Mouse (Mus musculus) forebrain, embryonic 13.5 days (tissue): ENCODE measurements around the gene Sorbs2. TPM values are rescaled to one million over a fixed set of nuclear protein-coding genes. Genes with fewer than 3 reads are reported as not detected.

Source experiments
- ATAC-seq: fragments of 200-750 bp; cut with Nextera tagmentation; 2 replicates; pipeline ENCODE4 v1.8.0; 2017
- H3K27ac ChIP-seq: fragments of 300-500 bp; sonication (generic); 2 replicates; pipeline ENCODE4 v1.5.1; 2015; ENCODE audit warnings: inconsistent platforms, mild to moderate bottlenecking, moderate library complexity
- H3K27me3 ChIP-seq: fragments of 300-500 bp; sonication (generic); 2 replicates; pipeline ENCODE4 v1.6.1; 2015; ENCODE audit warnings: mild to moderate bottlenecking, inconsistent platforms
- H3K36me3 ChIP-seq: fragments of 300-500 bp; sonication (generic); 2 replicates; pipeline ENCODE4 v1.6.1; 2015; ENCODE audit warnings: mild to moderate bottlenecking, inconsistent platforms; ENCODE audit not compliant: poor library complexity, severe bottlenecking
- H3K4me1 ChIP-seq: fragments of 300-500 bp; sonication (generic); 2 replicates; pipeline ENCODE4 v1.6.1; 2015; ENCODE audit warnings: inconsistent platforms
- H3K4me2 ChIP-seq: fragments of 300-500 bp; sonication (generic); 2 replicates; pipeline ENCODE4 v1.6.1; 2015; ENCODE audit warnings: inconsistent platforms, mild to moderate bottlenecking, moderate library complexity
- H3K4me3 ChIP-seq: fragments of 300-500 bp; sonication (generic); 2 replicates; pipeline ENCODE4 v1.5.1; 2015; ENCODE audit warnings: mild to moderate bottlenecking, inconsistent platforms
- H3K9ac ChIP-seq: fragments of 300-500 bp; sonication (generic); 2 replicates; pipeline ENCODE4 v1.6.1; 2015; ENCODE audit warnings: mild to moderate bottlenecking, inconsistent platforms
- H3K9me3 ChIP-seq: fragments of 300-500 bp; sonication (generic); replicated peaks from 2 replicates; pipeline ENCODE4 v1.6.1; 2016; ENCODE audit warnings: inconsistent platforms
- WGBS: fragments of 180-500 bp; shearing (Covaris S2); methylation state at CpG from one replicate; pipeline ENCODE4 v1.1.7; 2015; 5-methylcytosine and 5-hydroxymethylcytosine counted together
- polyA plus RNA-seq: library from polyadenylated mRNA; unstranded; fragments of >200 nt; fragmentation: Nextera tagmentation; extraction: Ambion mirVana; gene quantifications from 2 replicates; pipeline ENCODE4 v1.2.1, GENCODE M21; 2015

The Sorbs2 gene
- polyA plus RNA-seq, 1 experiment from 2014 or later = 107 TPM

GRCm38 (mm10) chr8:45737266-45737665 is 229.7 kb downstream of the Sorbs2 start:
- Histone ChIP-seq H3K36me3 (peaks cover 7% of the 10 kb centered on the region; the same call in 1 of the 2 replicates), H3K27ac (no peak overlapping the region), H3K4me2 (no peak overlapping the region), H3K4me1 (peaks cover 8% of the 10 kb centered on the region), H3K27me3 (no peaks in the 10 kb centered on the region), H3K9ac (no peak overlapping the region), H3K4me3 (no peak overlapping the region), H3K9me3 (no peaks in the 10 kb centered on the region)
- no peak for ATAC-seq
- WGBS = 96% methylated on average over 2 of the region's 2 CpGs

GRCm38 (mm10) chr8:45743326-45743725 is 235.7 kb downstream of the Sorbs2 start:
- Histone ChIP-seq H3K36me3 (peaks cover 17% of the 10 kb centered on the region; the same call in 1 of the 2 replicates), H3K27ac (no peak overlapping the region), H3K27me3 (no peaks in the 10 kb centered on the region), H3K4me2 (no peak overlapping the region), H3K4me3 (no peak overlapping the region), H3K9ac (no peak overlapping the region), H3K4me1 (no peaks in the 10 kb centered on the region), H3K9me3 (no peaks in the 10 kb centered on the region)
- ATAC-seq = no peak
- WGBS = 88% methylated on average over 2 of the region's 2 CpGs

- Histone ChIP-seq H3K27ac (no peak overlapping the region), H3K9ac (no peak overlapping the region), H3K4me3 (no peak overlapping the region), H3K9me3 (no peaks in the 10 kb centered on the region), H3K36me3 (peaks cover 20% of the 10 kb centered on the region; the same call in 1 of the 2 replicates), H3K27me3 (no peaks in the 10 kb centered on the region), H3K4me1 (no peaks in the 10 kb centered on the region), H3K4me2 (no peak overlapping the region)
- no peak for ATAC-seq
Observed at GRCm38 (mm10) chr8:45743739-45744138, 236.2 kb downstream of the Sorbs2 start.

GRCm38 (mm10) chr8:45751512-45752502 is 244.2 kb downstream of the Sorbs2 start:
- Histone ChIP-seq H3K36me3 (peaks cover 18% of the 10 kb centered on the region; the same call in 1 of the 2 replicates), H3K27ac (peak overlapping the region; percentile 68), H3K9me3 (no peaks in the 10 kb centered on the region), H3K27me3 (no peaks in the 10 kb centered on the region), H3K4me1 (peaks cover 19% of the 10 kb centered on the region; the same call in 1 of the 2 replicates), H3K4me3 (no peak overlapping the region), H3K9ac (no peak overlapping the region), H3K4me2 (no peak overlapping the region)
- WGBS = 69% methylated on average over 12 of the region's 12 CpGs
- peak; percentile 45; the same call in 1 of the 2 replicates for ATAC-seq

- H3K27me3 ChIP-seq = no peaks in the 10 kb centered on the region
- H3K9ac ChIP-seq = no peak overlapping the region
- no peak overlapping the region for H3K4me3 ChIP-seq
- no peak overlapping the region for H3K4me2 ChIP-seq
- no peaks in the 10 kb centered on the region for H3K9me3 ChIP-seq
- H3K27ac ChIP-seq = peak overlapping the region; percentile 59
- peaks cover 17% of the 10 kb centered on the region for H3K36me3 ChIP-seq
- peak; percentile 75 for ATAC-seq
- WGBS = 77% methylated on average over 9 of the region's 9 CpGs
- H3K4me1 ChIP-seq = peaks cover 19% of the 10 kb centered on the region; the same call in 1 of the 2 replicates
Observed at GRCm38 (mm10) chr8:45755482-45755881, 247.9 kb downstream of the Sorbs2 start.

GRCm38 (mm10) chr8:45755972-45756371 is 248.4 kb downstream of the Sorbs2 start:
- Histone ChIP-seq H3K4me3 (no peak overlapping the region), H3K9ac (no peak overlapping the region), H3K4me2 (no peak overlapping the region), H3K36me3 (peaks cover 19% of the 10 kb centered on the region), H3K27me3 (no peaks in the 10 kb centered on the region), H3K4me1 (peaks cover 19% of the 10 kb centered on the region; the same call in 1 of the 2 replicates), H3K27ac (peak overlapping the region; percentile 36), H3K9me3 (no peaks in the 10 kb centered on the region)
- WGBS = 83% methylated on average over 7 of the region's 7 CpGs
- ATAC-seq = 0 out of 2 replicates have a peak, but pooled peaks have one; percentile 1

- Histone ChIP-seq H3K27ac (no peak overlapping the region), H3K36me3 (peaks cover 20% of the 10 kb centered on the region), H3K9me3 (no peaks in the 10 kb centered on the region), H3K4me3 (no peak overlapping the region), H3K4me1 (peaks cover 11% of the 10 kb centered on the region), H3K9ac (no peak overlapping the region), H3K4me2 (no peak overlapping the region), H3K27me3 (no peaks in the 10 kb centered on the region)
- ATAC-seq = no peak
- WGBS = 89% methylated on average over 9 of the region's 9 CpGs
Observed at GRCm38 (mm10) chr8:45760622-45761021, 253.0 kb downstream of the Sorbs2 start.

GRCm38 (mm10) chr8:45761053-45761452 is 253.5 kb downstream of the Sorbs2 start:
- no peaks in the 10 kb centered on the region for H3K27me3 ChIP-seq
- H3K9me3 ChIP-seq = no peaks in the 10 kb centered on the region
- H3K4me2 ChIP-seq = no peak overlapping the region
- WGBS = 86% methylated on average over 1 of the region's 1 CpGs
- H3K27ac ChIP-seq = no peak overlapping the region
- no peak overlapping the region for H3K9ac ChIP-seq
- no peak overlapping the region for H3K4me3 ChIP-seq
- peaks cover 20% of the 10 kb centered on the region for H3K36me3 ChIP-seq
- H3K4me1 ChIP-seq = peaks cover 14% of the 10 kb centered on the region
- no peak for ATAC-seq

GRCm38 (mm10) chr8:45762982-45763689 is 255.5 kb downstream of the Sorbs2 start:
- Histone ChIP-seq H3K36me3 (peaks cover 20% of the 10 kb centered on the region), H3K9me3 (no peaks in the 10 kb centered on the region), H3K9ac (no peak overlapping the region), H3K4me1 (peaks cover 14% of the 10 kb centered on the region), H3K4me2 (no peak overlapping the region), H3K4me3 (no peak overlapping the region), H3K27me3 (no peaks in the 10 kb centered on the region), H3K27ac (0 out of 2 replicates have a peak overlapping the region, but pooled peaks have one; percentile 20)
- ATAC-seq = 0 out of 2 replicates have a peak, but pooled peaks have one; percentile 47
- WGBS = 78% methylated on average over 15 of the region's 15 CpGs

- 67% methylated on average over 11 of the region's 11 CpGs for WGBS
- Histone ChIP-seq H3K9ac (peak overlapping the region; percentile 27; the same call in 1 of the 2 replicates), H3K9me3 (no peaks in the 10 kb centered on the region), H3K27me3 (no peaks in the 10 kb centered on the region), H3K4me2 (no peak overlapping the region), H3K4me3 (no peak overlapping the region), H3K36me3 (peaks cover 23% of the 10 kb centered on the region), H3K4me1 (peaks cover 14% of the 10 kb centered on the region), H3K27ac (peak overlapping the region; percentile 22; the same call in 1 of the 2 replicates)
- peak; percentile 50; the same call in 1 of the 2 replicates for ATAC-seq
Observed at GRCm38 (mm10) chr8:45763690-45764342, 256.2 kb downstream of the Sorbs2 start.

GRCm38 (mm10) chr8:45766138-45766537 is 258.6 kb downstream of the Sorbs2 start:
- no peak overlapping the region for H3K9ac ChIP-seq
- no peak overlapping the region for H3K4me2 ChIP-seq
- no peak overlapping the region for H3K27ac ChIP-seq
- ATAC-seq = no peak
- peaks cover 14% of the 10 kb centered on the region for H3K4me1 ChIP-seq
- 85% methylated on average over 11 of the region's 11 CpGs for WGBS
- no peaks in the 10 kb centered on the region for H3K9me3 ChIP-seq
- H3K27me3 ChIP-seq = no peaks in the 10 kb centered on the region
- no peak overlapping the region for H3K4me3 ChIP-seq
- peaks cover 26% of the 10 kb centered on the region for H3K36me3 ChIP-seq
